Mouse (Mus musculus) E14TG2a.4 (cell line): ENCODE data around the gene Gm20449.
A peak's percentile ranks its signal among the peaks of the same experiment; 100 is the strongest.

Source experiments
- CTCF ChIP-seq: conservative IDR thresholded peaks from 2 replicates; pipeline ENCODE4 v1.5.1; 2014; ENCODE audit warnings: low read length
- NANOG ChIP-seq: IDR thresholded peaks from 2 replicates; pipeline ENCODE4 v1.6.1; 2014; ENCODE audit warnings: borderline replicate concordance, low read length, mixed read lengths

GRCm38 (mm10) chr7:41502402-41502801 is 3.2 kb upstream of the Gm20449 start:
- TF ChIP-seq CTCF (peak; percentile 27), NANOG (no peak)
